Mouse (Mus musculus): ENCODE data around the gene Fam185a. TPM values are rescaled to one million over a fixed set of nuclear protein-coding genes. Genes with fewer than 3 reads are reported as not detected.
A peak's percentile ranks its signal among the peaks of the same experiment; 100 is the strongest.

Fam185a gene
- total RNA-seq, 2 experiments from 2014 or later = 7.6 to 9.1 TPM

DNA sequence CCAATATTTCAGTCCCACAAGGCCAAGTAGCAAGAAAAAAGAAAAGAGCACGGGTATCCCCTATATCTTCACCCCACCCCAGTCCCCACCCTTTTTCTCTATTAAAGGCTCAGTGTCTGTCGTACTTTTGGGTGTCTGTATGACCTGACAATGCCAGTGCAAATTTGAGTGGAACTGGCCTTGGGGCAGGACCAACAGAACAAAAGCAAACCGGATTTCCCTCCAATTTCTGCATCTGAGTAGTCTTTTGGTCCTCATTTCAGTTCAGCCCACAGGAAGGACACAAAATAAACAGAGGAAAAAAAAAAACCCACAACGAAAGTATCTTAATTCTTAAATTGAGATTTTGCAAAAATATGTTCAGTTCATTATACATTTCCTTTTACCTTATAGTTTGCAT lies 6.1 kb upstream of the Fam185a start:
- intact Hi-C loops (cut with DNase I) = loop anchor here (2.0 kb wide), 1 partner anchor 94 kb away; no protein-coding TSS in a partner anchor
- no peak for DNase-seq

DNA sequence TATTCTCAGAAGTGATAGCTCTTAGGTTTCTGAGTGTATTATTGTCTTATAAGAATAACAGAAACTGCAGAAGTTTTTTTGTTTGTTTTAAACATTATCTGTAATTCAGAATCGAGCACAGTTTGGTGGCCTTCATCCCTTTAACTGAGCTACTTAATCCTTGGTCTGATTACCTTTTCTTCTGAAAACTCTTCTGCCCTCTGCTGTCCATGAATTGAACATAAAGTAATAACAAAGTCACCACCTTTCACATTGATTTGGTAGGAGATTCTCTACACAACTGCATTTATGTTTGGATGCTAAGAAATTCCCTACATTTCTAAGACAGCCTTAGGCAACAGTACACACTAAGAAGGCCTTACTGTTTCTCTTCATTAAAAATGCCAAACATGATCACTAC lies 4.1 kb upstream of the Fam185a start:
- intact Hi-C loops (cut with DNase I) = loop anchor here (2.0 kb wide), 1 partner anchor 156 kb away; no protein-coding TSS in a partner anchor

DNA sequence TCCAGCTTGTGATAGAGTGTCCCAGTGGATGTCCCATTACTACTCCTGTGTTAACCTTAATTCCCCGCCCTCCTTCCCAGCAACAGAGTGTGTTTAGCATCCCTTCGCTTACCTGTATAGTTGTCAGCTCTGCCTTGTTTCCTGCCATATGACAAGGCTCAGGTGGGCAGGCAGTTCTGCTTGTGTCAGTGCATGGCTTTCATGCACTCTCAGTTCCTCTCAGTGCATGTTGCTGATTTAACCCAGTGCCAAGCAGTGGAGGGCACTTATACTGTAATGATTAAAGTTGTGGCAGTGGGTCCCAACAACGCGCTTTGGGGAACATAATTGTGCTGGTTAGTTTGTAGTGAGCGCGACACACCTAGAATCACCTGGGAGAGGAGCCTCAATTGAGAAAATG lies 1.9 kb downstream of the Fam185a start:
- DNase-seq = no peak
- intact Hi-C loops (cut with DNase I) = no loop called here

More for the DNA sequence above, 4.1 kb upstream of the Fam185a start:
- no peak for DNase-seq

DNA sequence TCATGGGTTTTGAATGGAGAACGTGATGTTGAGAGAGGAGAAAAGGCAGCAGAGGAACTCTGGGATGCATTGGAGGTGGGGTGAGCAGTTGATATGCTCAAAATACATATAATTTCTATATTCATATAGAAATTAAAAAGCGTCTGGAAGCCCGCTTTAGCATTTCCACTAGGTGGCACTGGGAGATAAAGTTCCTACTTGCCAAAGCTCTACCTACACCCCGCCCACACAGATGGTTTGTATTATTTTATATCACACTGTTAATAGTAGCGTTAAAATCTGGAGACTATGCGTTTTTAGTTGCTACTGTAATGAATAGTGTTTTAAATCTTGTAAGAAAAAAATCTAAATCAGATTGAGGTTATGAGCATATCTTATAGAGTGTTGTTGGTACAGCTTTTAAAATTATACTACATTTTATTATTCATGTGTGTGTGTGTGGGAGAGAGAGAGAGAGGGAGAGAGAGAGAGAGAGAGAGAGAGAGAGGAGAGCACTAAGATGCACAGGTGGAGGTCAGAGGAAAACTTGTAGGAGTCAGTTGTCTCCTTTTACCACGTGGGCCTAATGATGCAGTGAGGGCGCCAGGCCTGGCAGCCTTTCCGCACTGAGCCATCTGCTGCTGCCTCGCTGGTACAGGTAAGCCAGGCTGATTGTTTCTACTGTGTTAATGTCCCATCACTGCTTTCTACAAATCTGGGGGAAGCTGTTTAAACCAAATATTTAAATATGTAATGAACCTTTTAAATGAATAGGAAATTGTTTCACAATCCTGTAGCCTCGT lies 9.6 kb downstream of the Fam185a start:
- intact Hi-C loops (cut with DNase I) = no loop called here
- no peak for DNase-seq

DNA sequence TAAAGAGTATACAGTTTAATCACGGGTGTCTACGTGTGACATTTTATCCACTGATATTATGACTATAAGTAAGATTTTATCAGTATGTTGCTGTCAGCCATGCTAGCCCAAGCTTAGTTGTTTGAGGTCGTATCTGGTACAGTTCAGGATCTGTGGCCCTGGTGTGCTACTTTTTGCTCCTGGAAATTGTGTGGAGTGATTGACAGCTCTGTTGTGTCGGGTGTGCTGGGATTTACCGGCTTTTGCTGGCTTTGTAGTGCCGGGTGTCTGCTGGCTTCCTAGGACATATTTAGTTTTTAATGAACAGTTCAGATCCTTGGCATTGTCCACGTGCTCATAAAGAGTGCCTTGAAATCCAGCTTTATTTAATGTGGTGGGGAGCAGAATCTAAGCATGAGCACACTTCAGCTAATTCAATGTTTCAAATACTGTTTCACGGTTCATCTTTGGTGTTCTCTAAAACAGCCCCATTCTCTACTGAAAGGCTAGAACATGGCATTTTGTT lies 11.8 kb downstream of the Fam185a start:
- DNase-seq = no peak
- intact Hi-C loops (cut with DNase I) = no loop called here

DNA sequence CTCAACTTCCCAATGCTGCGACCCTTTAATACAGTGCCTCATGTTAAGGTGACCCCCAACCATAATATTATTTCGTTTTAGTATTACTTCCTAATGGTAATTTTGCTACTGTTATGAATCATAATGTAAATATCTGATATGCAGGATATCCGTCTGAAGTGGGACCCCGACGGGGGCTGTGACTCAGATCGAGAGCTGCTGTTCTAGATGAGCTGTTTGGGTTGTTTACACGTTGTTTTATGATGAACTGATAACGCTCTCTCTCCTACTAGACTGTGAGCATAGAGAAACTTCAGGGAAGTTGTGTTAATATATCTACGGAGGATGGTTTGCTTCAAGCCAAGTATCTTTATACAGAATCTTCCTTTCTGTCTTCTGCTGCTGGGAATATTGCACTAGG lies 13.7 kb downstream of the Fam185a start:
- intact Hi-C loops (cut with DNase I) = no loop called here
- DNase-seq = no peak

DNA sequence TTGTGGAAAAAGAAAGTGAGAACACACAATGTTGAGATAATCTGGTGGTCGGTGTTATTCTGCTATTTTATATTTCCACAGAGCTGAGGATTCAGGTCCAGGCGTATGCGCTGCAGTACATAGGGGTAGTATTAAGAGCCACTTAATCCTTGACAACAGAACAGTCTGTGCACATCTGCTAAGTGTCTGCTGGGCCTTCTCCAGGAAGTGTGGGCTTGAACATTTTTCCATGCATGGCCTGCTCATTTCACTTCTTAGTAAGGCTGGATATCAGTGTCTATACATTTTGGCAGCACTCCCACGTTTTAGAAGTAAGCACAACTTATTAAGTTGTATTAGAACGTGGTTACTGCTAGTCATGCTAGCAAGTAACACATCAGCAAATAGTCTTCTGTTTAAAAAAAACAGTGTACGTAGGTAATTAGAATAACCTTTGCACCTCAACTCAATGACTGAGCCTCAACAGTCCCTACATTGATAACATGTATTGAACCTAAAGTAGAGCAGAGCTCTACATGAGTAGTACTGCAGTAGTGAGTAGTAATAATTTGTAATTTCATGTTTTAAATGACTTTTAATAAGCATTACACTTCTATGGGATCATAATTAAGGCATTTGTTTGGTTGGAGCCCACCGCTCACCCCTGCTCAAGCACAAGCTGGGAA lies 14.8 kb downstream of the Fam185a start:
- intact Hi-C loops (cut with DNase I) = no loop called here
- no peak for DNase-seq

DNA sequence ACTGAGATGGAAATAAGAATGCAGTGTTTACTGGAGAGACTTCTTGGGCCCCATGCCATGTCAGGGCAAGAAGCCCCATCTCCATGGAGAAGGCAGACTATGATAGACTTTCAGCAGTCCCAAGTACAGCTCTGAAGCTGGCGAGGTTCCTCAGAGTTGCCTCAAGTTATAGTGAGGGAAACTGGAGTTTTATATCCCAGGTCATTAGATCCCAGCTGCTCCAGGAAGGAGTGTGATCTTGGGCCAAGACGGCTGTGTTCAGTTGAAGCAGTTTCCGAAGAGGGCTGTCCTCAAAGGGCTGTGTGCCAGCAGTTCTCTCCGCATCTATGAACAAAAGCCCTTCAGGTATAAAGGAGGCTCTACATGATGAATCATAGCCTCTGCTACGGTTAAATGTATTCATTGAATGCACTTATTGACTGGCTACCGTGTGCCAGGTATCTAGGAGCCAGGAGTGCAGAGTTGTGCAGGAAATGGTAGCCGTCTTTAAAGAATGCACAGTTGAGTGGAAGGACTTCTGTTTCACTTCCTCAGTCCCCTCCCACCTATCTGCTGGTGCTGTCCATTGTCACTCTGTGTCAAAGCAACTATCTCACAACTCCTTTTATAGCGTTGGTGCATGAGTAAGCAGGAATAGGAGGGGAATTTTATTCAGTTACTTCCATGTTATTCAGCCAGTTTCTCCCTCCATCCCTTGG lies 16.2 kb downstream of the Fam185a start:
- intact Hi-C loops (cut with DNase I) = no loop called here
- peak in 1 of 2 experiments; percentile 50 for DNase-seq

DNA sequence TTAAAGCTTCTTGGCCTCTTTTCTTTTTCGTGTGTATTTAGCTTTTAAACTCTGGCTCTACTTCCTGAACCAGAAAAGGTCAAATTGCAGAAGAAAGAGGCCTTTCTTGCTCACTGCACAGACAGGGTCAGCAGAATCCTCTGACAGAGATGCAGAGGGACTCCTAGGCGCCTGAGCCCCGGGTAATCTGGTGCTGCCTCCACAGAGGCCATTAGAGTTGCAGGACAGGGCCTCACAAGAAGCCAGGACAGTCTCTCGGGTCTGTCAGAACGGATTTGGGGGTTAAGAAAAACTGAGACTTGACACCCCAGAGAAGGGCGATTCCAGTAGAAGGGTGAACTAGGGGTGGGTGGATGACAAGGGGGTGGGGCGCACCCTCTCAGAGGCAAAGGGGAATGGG lies 42.6 kb downstream of the Fam185a start:
- DNase-seq = no peak
- intact Hi-C loops (cut with DNase I) = no loop called here

DNA sequence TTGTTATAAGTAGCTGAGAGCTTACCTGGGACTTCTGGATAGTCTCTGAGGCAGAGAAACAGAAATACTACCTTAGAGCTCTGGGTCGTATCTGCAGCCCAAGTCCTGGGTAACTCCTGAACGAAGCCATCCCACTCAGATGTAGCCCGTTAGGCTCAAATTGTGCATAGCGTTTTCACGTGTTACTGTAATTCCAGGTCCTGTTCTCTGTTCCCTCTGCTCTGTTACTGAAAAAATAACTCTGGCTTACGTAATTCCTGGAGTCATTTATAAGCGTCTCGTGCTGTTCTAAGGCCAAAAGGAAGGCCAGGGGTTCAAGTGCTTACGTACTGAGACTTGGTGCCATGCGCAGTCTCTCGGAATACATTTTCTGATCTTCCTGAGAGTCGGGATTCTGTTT lies 43.3 kb downstream of the Fam185a start:
- intact Hi-C loops (cut with DNase I) = no loop called here
- no peak for DNase-seq

DNA sequence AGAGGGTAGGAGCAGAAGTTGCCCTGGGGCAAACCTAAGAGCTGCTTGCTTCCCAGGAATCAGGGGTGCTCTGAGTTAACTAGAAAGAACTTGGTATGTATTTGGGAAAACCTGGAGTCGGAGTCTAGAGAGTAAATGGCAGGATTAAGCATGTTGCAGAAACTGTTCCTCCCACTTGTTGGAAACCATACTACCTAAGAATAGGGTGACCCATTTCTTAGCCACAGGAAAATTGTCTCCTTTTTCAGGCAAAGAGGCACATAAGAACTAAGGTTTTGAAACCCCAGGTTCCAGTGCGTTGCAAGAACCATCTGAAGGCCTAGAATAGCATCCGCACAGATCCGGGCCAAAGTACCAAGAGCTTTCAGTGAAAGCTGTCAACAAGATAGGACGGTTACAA lies 53.7 kb downstream of the Fam185a start:
- intact Hi-C loops (cut with DNase I) = no loop called here
- no peak for DNase-seq

DNA sequence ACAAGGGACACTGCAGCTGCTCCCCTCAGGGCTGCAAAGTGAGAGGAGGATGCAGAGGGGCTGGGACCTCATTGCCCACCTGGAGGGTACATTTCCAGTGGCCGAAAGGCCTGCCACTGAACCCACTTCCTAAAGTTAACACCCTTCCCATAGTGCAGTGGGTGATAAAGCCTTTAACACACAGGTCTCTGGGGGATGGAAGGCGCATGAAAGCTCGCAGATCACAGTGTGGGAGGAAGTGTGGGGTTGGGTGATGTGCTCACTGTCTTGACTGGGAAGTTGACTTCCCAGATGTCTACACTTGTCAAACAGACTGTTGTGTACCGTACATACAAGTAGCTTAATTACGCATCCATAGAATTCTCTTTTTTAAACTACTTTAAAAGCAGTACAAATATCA lies 55.0 kb downstream of the Fam185a start:
- intact Hi-C loops (cut with DNase I) = no loop called here
- DNase-seq = no peak

DNA sequence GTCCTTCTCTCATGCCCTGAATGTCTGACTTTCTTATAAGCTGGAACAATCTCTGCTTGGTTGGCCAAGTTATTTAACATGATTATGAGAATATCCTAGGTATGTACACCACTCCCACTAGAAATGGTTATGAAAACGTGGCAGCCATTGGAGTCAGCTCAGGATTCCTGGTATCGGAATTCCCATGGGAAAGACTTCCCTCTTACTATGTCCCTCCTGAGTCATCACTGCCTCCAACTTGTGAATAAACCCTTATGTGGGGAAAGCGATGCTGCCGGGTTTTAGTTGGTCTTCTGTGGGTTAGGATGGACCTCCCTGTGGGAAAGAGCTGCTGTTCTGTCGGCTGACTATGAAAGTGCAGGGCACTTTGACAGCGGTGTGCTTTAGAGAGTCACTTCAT lies 56.8 kb downstream of the Fam185a start:
- DNase-seq = no peak
- intact Hi-C loops (cut with DNase I) = no loop called here

DNA sequence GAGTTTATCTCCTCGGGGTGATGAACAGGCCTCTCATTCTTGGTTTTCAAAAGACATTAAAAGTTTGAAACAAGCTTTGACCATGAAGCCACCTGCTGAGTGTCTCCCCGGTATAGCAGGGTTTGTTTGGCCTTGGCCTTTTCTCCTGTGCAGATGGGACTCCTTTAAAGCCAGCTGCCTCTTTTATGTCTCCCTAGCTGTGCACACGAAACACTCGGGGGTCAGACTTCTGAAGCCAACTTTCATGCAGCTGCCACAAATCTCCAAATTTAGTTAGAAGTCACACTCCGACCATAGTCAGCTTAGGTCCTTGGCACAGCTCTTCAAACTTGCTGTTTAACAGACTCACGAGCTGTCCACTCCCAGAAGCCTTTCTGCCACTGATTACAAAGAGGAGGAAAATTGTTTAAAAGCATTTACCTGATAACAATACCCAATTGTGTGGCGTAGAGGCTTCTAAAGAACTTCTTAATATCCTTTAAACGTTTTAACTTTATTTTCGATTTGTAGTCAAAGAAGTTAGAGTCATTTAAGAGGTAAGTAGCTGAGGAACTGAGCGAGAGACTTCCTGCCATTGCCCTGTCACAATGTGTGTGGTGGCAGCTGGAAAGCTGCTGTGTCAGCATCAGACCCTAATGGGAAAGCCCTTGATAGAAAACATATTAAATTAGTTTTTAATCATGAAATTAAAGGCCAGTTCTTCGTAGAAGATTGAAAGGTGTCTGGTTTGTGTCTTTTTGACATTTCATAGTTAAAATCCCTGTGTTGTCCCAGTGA lies 57.9 kb downstream of the Fam185a start:
- DNase-seq = no peak
- intact Hi-C loops (cut with DNase I) = no loop called here

DNA sequence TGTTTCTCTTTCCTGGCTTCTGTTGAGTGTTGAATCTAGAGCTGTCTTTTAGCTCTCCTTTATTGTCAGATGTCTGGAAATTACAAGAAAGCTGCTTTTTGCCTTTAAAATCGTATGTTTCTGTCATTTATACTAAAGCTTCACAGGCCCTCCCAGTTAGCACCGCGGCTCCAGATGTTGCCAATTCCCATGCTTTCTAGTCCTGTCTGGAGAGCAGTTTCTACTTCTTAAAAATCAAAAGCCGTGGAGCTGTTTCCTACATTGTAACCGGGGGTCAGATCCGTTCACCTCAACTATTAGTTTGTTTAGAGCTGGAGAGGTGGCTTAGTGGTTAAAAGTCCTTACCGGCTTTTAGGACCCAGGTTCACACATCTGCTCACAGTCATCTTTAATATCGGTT lies 58.5 kb downstream of the Fam185a start:
- intact Hi-C loops (cut with DNase I) = no loop called here
- DNase-seq = no peak

DNA sequence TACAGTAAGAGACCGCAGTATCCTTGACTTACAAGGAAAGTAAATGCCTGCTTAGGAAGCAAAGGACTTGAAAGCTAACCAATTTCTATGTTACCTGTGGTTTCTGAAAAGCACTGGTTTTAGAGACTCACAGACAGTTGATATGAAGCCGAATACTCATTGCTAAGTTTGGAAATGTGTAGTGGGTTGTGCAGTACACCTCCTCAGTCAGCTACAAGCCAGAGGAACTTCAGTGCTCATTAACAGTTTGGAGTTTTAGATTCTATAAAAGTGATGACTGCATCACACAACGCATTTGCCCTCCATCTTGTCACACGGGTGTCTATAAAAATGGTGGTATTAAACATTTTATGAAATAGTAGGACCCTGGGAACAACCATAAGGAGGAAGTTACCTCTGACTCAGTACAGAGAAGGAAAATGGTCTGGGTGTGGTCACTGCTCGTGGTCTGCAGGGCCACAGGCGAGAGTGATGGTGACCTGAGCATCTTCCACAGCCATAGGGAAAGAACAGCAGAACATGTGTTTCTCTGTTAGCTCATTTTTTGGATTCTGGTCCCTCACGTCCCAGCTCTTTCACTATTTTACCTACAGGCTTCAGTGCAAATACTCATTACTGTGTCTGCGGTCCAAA lies 60.6 kb downstream of the Fam185a start:
- no peak for DNase-seq
- intact Hi-C loops (cut with DNase I) = no loop called here

DNA sequence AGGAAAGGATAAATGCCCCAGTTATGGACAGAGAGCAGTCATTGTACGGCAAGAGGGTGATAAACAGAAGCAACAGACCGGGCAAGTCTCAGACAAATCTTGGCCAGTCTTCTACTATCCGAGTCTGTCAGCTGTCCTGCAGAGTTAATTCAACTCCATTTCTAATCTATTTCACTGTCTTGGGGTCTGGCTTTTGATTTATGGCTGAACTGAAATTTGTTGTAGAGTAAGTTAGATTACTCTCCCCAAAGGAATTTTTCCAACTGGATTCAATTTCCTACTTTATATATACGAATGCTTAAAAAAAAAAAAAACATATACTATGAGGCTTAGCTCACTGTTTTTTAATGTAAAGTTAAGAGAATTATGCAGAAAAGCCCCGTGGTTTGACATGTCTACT lies 62.0 kb downstream of the Fam185a start:
- intact Hi-C loops (cut with DNase I) = no loop called here

DNA sequence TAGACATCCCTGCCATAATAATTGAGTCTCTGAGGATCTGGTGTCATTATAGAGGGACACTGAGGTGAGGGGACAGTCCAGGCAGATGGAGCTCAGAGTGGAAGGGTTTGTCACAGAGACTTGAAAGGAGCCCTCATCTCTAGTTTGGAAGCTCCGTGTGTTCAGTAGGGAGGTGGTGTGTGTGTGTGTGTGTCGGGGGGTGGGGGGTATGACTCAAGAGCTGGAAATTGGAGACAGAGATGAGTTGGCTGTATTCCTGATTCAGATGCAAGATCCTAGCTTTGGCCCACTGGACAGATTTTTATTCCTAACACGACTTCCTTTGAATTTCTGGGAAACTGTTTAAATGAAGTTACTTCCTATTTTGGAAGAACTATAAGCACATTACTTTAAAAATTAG lies 62.5 kb downstream of the Fam185a start:
- DNase-seq = no peak
- intact Hi-C loops (cut with DNase I) = no loop called here

More for the DNA sequence above, 62.0 kb downstream of the Fam185a start:
- DNase-seq = no peak

DNA sequence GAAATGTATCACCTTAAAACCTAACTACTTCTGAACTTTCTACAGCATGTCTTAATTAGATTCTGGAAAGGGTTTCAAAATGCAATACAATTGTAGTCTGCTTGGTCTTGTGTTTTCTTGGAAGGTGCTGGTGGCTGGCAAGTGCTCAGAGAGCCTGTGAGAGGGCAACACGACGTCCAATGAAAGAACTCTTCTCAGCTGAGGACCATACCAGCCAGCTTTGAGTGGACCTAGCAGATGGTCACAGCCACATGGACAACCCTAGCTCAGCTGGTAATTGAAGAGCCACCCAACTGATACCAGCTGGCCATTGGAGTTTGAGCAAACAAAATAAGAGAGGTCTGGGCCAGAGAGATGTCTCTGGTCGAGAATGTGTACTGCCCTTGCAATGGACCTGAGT lies 63.0 kb downstream of the Fam185a start:
- no peak for DNase-seq
- intact Hi-C loops (cut with DNase I) = no loop called here

DNA sequence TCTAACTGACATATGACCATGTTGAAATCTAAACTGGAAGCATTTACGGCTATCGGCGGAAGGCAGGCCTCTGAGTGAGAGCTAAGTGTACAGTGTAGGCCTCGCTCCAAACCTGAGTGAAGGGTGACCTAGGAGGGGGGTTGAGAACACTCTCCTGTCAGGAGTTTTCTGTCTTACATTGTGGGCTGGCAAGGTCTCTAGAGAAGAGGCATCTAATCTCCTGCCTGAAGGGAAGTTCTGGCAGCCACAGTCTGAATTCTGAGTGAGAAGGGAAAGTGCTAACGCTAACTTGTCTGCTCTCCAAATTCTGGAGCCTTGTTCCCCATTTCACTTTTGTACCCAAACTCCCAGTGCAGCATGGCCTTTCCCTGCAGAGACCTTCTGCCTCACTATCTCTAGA lies 63.7 kb downstream of the Fam185a start:
- DNase-seq = no peak
- intact Hi-C loops (cut with DNase I) = no loop called here

All from gastrocnemius, postnatal 36 days (tissue).